Mouse (Mus musculus) G1E-ER4 (cell line): ENCODE data around the gene Raet1d. TPM values are rescaled to one million over a fixed set of nuclear protein-coding genes. Genes with fewer than 3 reads are reported as not detected.
"Not testable (repeated sequence)": the region's sequence is repeated elsewhere in the genome, so short reads cannot be mapped to it uniquely, and the experiment has no call there.

ENCODE experiments used
- GATA1 ChIP-seq: IDR thresholded peaks from one replicate; pipeline ENCODE4 v1.8.0; 2012; ENCODE audit warnings: low read length, inconsistent platforms
- polyA plus RNA-seq: library from polyadenylated mRNA; stranded (reverse); fragments of >175 nt; gene quantifications from 2 replicates; pipeline ENCODE4 v1.2.3, GENCODE M21; 2012

Gene Raet1d
- not detected in 2 replicates for polyA plus RNA-seq

GRCm38 (mm10) chr10:22360252-22360651, at the start of gene Raet1d:
Raet1d (plus strand) TSS chr10:22360552.
- TF ChIP-seq GATA1 = not testable (repeated sequence)

- no peak for TF ChIP-seq GATA1
These were observed 37.5 kb upstream of the Raet1d start for GRCm38 (mm10) chr10:22322858-22323257.

Other genes starting within 250 kb of the Raet1d start
- 0.13 TPM in 1 of 2 replicates, not detected in the other for gene E030030I06Rik, start 211.3 kb upstream of the Raet1d start, polyA plus RNA-seq
- not detected in 2 replicates for gene Raet1e, start 202.0 kb upstream of the Raet1d start, polyA plus RNA-seq
- gene H60b, start 202.0 kb upstream of the Raet1d start, polyA plus RNA-seq = not detected in 2 replicates